Mouse (Mus musculus): ENCODE measurements around the gene Hba-x.
"Not testable (repeated sequence)": the region's sequence is repeated elsewhere in the genome, so short reads cannot be mapped to it uniquely, and the experiment has no call there.

The Hba-x gene

DNA sequence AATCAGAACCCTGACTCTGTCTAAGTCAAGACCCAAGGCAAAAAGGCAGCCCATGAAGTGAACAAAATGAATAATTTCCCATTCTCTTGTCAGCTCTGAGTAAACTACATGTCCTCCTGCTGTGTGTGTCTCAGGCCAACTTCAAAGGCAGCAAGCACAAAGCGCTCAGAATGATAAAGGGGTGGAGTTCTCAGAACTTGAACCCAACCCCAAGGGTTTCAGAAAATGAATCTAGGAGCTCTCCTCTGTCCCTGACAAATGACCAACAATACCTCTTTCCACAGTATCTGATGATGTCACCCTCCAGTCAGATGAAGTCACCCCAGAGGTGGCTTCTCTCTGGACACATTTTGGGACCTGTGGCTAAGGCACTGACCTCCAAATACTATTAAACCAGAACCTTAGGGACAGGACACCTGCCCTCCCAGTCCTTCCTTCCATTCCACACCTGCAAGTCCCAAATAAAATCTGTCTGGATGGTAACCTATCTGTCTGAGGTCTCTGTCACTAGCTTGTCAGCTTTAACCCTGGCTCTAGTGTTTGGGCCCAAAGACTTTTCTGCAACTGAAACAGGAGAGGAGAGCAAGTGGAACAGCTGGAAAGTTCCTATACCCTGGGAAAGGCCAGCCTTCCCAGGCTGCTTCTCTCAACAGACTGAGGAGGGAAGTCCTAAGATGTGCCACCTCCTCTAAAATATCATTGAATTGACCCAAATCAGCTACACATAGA, 5.4 kb downstream of the Hba-x start:
- in situ Hi-C loops (cut with MboI; ENCODE audit: low pct_unique_long_range_greater_than_20kb in 1 of 2, low sequenced_read_pairs in 2 of 2, unreplicated experiment in 1 of 2), result no loop called here

DNA sequence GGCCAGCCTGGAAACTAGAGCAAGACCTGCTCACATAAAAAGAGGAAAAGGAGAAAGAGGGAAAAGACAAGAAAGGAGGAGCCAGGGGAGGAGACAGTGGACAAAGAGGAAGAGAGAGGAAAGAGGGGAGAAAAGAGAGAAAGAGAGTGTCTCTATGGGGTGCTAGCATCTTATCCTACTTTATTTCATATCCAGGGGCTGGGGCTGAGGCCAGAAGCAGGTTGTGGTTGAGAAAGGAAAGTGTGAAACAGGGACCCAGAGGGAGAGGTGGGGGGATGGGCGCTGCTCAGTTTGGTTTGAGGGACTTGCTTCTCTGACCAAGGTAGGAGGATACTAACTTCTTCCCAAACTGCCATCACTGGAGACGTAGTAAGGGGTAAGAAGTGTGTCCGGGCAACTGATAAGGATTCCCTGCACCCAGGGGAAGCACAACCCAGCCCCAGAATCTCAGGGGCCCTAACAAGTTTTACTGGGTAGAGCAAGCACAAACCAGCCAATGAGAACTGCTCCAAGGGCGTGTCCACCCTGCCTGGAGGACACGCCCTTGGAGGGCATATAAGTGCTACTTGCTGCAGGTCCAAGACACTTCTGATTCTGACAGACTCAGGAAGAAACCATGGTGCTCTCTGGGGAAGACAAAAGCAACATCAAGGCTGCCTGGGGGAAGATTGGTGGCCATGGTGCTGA, 7.0 kb downstream of the Hba-x start, which contains the start of gene Hba-a1:
Gene Hba-a1, plus strand, starts transcription at position 421 of the 687 bp plus-strand sequence.
- in situ Hi-C loops (cut with MboI; ENCODE audit: low pct_unique_long_range_greater_than_20kb in 1 of 2, low sequenced_read_pairs in 2 of 2, unreplicated experiment in 1 of 2), result not testable (repeated sequence)

DNA sequence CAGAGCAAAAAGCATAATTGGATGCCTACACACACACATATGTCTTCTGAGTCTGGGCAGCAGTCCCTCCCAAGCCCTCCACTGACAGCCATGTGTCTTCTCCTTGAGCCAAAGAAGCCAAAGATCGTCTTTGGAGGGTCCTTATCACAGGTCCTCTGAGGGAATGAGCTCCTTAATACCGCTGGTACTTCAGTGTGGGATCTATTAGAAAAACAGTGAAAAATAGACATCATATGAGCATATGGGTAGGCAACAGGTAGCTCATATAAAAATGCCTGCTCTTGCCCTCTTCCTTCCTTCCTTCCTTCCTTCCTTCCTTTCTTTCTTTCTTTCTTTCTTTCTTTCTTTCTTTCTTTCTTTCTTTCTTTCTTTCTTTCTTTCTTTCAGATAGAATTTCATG, 8.4 kb downstream of the Hba-x start:
- in situ Hi-C loops (cut with MboI; ENCODE audit: low pct_unique_long_range_greater_than_20kb in 1 of 2, low sequenced_read_pairs in 2 of 2, unreplicated experiment in 1 of 2), result not testable (repeated sequence)

DNA sequence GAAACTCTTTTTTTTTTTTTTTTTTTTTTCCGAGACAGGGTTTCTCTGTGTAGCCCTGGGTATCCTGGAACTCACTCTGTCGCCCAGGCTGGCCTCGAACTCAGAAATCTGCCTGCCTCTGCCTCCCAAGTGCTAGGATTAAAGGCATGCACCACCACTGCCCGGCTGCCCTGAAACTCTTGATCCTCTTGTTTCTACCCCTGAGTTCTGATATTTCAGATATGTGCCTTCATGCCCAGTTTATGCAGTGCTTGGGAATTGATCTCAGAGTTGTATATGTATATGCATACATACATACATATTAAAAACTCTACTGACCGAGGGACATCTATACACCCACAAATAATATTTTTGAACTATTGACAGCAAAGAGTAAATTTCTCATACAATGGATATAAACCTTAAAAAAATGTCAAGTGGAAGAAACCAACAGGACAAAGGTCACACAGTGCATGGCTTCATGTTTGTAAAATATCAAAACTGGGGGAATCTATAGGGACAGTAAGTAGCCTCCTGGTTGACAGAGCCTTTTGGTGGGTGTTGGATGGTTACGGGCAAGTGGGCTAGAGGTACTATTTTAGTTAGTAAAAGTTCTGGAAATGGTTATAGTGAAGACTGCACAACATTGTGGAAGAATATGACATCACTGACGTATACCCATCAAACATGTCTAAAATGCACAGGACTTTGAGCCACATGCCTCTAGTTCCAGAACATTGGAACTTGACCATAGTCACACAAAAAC, 9.0 kb downstream of the Hba-x start:
- in situ Hi-C loops (cut with MboI; ENCODE audit: low pct_unique_long_range_greater_than_20kb in 1 of 2, low sequenced_read_pairs in 2 of 2, unreplicated experiment in 1 of 2), result no loop called here

DNA sequence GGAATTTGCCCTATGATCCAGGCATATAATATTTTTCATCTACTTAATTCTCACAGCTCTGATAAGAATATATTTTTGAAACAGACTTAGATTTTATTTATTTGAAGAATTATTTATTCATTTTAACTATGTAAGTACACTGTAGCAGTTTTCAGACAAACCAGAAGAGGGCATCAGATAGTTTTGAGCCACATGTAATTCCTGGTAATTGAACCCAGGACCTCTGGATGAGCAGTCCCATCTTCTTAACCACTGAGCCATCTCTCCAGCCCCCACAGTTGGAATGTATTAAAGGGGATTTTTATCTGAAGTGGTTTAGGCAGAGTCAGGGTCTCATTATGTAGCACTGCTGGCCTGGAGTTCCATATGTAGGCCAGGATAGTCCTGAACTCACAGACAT, 9.7 kb downstream of the Hba-x start:
- in situ Hi-C loops (cut with MboI; ENCODE audit: low pct_unique_long_range_greater_than_20kb in 1 of 2, low sequenced_read_pairs in 2 of 2, unreplicated experiment in 1 of 2), result not testable (repeated sequence)

DNA sequence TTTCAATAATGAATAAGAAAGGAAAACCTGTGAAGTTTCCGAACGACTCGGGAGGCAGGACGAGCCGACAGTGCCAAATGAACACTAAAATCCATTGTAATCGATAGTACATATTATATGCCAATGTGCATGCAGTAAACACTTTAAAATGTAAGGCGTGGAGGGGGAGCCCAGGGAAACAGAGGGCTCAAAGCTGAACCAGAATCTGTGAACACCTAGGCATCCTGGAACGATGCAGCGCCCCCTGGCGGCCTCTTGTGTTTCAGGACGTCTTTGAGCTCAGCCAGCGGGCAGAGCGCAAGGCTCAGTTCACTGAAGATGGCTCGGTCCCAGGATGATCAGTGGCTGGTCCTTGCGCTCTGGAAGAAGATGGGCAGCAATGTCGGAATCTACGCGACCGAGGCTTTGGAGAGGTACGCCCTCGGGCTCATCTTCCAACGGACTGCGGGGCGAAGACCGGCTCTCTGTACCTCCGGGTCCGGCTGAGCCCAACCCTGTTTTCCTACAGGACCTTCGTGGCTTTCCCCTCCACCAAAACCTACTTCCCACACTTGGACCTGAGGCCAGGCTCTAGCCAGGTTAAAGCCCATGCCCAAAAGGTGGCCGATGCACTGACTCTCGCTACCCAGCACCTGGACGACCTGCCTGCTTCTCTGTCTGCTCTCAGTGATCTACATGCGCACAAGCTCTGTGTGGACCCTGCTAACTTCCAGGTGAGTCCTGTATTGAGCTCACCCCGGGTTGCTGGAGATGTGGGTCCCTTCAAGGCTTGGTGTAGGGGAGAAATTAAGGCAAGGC, 10.7 kb downstream of the Hba-x start, which contains the start of gene Hbq1b:
Gene Hbq1b, plus strand, starts transcription at position 271 of the 798 bp plus-strand sequence.
- in situ Hi-C loops (cut with MboI; ENCODE audit: low pct_unique_long_range_greater_than_20kb in 1 of 2, low sequenced_read_pairs in 2 of 2, unreplicated experiment in 1 of 2), result not testable (repeated sequence)

DNA sequence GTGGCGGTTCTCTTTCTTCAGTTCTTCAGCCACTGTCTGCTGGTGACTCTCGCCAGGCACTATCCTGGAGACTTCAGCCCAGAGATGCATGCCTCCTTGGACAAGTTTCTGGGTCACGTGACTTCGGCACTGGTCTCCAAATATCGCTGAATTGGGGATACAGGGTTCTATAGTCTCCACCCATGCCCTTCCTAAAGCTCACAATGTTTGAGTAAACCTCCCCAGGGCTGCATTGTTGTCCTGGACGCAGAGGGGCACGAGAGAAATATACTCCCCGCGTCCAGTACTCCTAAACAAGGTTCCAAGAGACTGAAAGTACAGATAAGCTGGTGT, 11.3 kb downstream of the Hba-x start:
- in situ Hi-C loops (cut with MboI; ENCODE audit: low pct_unique_long_range_greater_than_20kb in 1 of 2, low sequenced_read_pairs in 2 of 2, unreplicated experiment in 1 of 2), result no loop called here

DNA sequence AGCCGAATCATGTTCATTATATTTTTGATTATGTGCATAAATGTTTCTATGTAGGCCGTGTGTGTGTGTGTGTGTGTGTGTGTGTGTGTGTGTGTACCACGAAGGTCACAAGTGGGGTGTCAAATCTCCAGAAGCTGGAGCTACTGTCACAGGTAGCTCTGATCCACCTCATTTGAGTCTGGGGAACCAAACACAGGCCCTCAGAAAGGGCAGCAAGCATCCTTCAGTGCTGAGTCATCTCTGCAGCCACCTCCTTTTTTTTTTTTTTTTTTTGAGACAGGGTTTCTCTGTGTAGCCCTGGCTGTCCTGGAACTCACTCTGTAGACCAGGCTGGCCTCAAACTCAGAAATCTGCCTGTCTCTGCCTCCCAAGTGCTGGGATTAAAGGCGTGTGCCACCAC, 16.6 kb downstream of the Hba-x start:
- in situ Hi-C loops (cut with MboI; ENCODE audit: low pct_unique_long_range_greater_than_20kb in 1 of 2, low sequenced_read_pairs in 2 of 2, unreplicated experiment in 1 of 2), result not testable (repeated sequence)

DNA sequence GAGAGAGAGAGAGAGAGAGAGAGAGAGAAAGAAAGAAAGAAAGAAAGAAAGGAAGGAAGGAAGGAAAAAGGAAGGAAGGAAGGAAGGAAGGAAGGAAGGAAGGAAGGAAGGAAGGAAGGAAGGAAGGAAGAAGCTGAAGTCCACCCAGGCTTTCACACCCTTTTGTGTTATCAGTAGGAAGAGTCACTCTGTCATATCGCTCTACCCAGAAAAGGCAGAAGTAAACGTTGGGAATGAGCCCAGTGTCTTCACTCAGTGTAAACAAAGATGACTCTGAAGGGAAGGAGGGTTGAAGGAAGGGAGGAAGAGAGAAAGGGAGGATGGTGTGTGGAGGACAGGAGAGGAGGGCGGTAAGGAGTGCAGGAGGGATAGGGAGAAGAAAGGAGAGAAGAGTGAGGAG, 17.3 kb downstream of the Hba-x start:
- in situ Hi-C loops (cut with MboI; ENCODE audit: low pct_unique_long_range_greater_than_20kb in 1 of 2, low sequenced_read_pairs in 2 of 2, unreplicated experiment in 1 of 2), result not testable (repeated sequence)

DNA sequence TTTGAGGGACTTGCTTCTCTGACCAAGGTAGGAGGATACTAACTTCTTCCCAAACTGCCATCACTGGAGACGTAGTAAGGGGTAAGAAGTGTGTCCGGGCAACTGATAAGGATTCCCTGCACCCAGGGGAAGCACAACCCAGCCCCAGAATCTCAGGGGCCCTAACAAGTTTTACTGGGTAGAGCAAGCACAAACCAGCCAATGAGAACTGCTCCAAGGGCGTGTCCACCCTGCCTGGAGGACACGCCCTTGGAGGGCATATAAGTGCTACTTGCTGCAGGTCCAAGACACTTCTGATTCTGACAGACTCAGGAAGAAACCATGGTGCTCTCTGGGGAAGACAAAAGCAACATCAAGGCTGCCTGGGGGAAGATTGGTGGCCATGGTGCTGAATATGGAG, 20.0 kb downstream of the Hba-x start, which contains the start of gene Hba-a2:
Gene Hba-a2, plus strand, starts transcription at position 287 of the 400 bp plus-strand sequence.
- in situ Hi-C loops (cut with MboI; ENCODE audit: low pct_unique_long_range_greater_than_20kb in 1 of 2, low sequenced_read_pairs in 2 of 2, unreplicated experiment in 1 of 2), result not testable (repeated sequence)

DNA sequence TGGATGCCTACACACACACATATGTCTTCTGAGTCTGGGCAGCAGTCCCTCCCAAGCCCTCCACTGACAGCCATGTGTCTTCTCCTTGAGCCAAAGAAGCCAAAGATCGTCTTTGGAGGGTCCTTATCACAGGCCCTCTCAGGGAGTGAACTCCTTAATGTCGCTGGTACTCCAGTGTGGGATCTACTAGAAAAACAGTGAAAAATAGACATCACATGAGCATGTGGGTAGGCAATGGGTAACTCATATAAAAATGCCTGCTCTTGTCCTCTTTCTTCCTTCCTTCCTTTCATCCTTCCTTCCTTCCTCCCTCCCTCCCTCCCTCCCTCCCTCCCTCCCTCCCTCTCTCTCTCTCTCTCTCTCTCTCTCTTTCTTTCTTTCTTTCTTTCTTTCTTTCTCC, 21.2 kb downstream of the Hba-x start:
- in situ Hi-C loops (cut with MboI; ENCODE audit: low pct_unique_long_range_greater_than_20kb in 1 of 2, low sequenced_read_pairs in 2 of 2, unreplicated experiment in 1 of 2), result not testable (repeated sequence)

DNA sequence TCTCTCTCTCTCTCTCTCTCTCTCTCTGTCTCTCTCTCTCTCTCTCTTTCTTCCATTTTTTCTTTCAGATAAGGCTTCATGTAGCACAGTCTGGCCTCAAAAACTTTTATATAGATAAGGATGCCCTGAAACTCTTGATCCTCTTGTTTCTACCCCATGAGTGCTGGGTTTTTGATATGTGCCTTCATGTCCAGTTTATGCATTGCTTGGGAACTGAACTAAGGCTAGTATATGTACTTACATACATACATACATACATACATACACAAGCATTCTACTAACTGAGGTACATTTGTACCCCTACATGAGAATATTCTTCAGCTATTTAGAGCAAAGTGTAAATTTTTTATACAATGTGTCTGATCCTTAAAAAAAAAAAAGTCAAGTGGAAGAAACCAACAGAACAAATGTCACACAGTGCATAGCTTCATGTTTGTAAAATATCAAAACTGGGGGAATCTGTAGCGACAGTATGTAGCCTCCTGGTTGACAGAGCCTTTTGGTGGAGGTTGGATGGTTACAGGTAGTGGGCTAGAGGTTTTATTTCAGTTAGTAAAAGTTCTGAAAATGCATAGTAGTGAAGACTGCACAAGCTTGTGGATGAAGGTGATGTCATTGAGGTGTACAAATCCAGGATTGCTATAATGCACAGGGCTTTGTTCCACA, 21.8 kb downstream of the Hba-x start:
- in situ Hi-C loops (cut with MboI; ENCODE audit: low pct_unique_long_range_greater_than_20kb in 1 of 2, low sequenced_read_pairs in 2 of 2, unreplicated experiment in 1 of 2), result no loop called here

DNA sequence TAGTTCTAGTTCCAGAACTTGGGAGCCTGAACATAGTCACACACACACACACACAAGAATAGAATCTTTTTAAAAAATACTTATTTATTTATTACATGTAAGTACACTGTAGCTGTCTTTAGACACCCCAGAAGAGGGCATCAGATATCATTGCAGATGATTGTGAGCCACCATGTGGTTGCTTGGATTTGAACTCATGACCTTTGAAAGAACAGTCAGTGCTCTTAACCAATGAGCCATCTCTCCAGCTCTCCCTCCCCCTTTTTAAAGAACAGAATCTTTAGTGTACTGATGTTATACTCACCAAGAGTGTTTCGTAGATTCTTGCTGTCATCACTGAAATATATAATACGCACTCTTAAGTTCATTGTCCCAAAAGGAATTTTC, 22.3 kb downstream of the Hba-x start:
- in situ Hi-C loops (cut with MboI; ENCODE audit: low pct_unique_long_range_greater_than_20kb in 1 of 2, low sequenced_read_pairs in 2 of 2, unreplicated experiment in 1 of 2), result no loop called here

DNA sequence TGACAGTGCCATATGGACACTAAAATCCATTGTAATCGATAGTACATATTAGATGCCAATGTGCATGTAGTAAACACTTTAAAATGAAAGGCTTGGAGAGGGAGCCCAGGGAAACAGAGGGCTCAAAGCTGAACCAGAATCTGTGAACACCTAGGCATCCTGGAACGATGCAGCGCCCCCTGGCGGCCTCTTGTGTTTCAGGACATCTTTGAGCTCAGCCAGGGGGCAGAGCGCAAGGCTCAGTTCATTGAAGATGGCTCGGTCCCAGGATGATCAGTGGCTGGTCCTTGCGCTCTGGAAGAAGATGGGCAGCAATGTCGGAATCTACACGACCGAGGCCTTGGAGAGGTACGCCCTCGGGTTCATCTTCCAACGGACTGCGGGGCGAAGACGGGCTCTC, 23.7 kb downstream of the Hba-x start, which contains the start of gene Hbq1a:
Gene Hbq1a, plus strand, starts transcription at position 205 of the 400 bp plus-strand sequence.
- in situ Hi-C loops (cut with MboI; ENCODE audit: low pct_unique_long_range_greater_than_20kb in 1 of 2, low sequenced_read_pairs in 2 of 2, unreplicated experiment in 1 of 2), result not testable (repeated sequence)

DNA sequence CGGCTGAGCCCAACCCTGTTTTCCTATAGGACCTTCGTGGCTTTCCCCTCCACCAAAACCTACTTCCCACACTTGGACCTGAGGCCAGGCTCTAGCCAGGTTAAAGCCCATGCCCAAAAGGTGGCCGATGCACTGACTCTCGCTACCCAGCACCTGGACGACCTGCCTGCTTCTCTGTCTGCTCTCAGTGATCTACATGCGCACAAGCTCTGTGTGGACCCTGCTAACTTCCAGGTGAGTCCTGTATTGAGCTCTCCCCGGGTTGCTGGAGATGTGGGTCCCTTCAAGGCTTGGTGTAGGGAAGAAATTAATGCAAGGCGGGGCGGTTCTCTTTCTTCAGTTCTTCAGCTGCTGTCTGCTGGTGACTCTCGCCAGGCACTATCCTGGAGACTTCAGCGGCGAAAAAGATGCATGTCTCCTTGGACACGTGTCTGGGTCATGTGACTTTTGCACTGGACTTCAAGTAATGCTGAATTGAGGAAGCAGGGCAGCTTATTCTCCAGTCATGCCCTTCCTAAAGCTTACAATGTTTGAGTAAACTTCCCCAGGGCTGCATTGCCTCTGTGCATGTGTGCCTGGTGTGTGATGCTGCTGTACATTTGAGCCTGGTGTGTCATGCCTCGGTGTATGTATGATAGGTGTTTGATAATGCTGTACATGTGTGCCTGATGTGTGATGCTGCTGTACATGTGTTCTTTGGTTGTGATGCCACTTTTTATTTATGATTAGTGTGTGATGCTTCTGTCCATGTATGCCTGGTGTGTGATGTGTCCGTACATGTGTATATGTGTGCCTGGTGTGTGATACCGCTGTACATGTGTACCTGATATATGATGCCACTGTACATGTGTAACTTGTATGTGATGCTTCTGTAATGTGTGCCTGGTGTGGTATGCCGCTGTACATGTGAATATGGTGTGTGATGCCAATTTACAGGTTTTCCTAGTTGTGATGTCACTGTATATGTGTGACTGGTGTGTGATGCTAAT, 24.4 kb downstream of the Hba-x start:
- in situ Hi-C loops (cut with MboI; ENCODE audit: low pct_unique_long_range_greater_than_20kb in 1 of 2, low sequenced_read_pairs in 2 of 2, unreplicated experiment in 1 of 2), result no loop called here

DNA sequence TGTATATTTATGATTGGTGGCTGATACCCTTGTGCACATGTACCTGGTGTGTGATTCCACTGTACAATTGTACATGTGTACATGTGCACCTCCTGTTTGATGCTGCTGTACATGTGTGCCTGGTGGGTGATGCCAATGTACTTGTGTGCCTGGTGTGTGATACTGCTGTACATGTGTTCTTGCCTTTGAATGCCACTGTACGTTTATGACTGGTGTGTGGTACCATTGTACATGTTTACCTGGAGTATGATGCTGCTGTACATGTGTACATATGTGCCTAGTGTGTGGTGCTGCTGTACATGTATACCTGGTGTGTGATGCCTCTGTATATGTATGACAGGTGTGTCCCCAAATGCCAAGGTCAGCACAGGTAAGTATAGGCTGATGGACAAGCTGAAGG, 25.3 kb downstream of the Hba-x start:
- in situ Hi-C loops (cut with MboI; ENCODE audit: low pct_unique_long_range_greater_than_20kb in 1 of 2, low sequenced_read_pairs in 2 of 2, unreplicated experiment in 1 of 2), result no loop called here

DNA sequence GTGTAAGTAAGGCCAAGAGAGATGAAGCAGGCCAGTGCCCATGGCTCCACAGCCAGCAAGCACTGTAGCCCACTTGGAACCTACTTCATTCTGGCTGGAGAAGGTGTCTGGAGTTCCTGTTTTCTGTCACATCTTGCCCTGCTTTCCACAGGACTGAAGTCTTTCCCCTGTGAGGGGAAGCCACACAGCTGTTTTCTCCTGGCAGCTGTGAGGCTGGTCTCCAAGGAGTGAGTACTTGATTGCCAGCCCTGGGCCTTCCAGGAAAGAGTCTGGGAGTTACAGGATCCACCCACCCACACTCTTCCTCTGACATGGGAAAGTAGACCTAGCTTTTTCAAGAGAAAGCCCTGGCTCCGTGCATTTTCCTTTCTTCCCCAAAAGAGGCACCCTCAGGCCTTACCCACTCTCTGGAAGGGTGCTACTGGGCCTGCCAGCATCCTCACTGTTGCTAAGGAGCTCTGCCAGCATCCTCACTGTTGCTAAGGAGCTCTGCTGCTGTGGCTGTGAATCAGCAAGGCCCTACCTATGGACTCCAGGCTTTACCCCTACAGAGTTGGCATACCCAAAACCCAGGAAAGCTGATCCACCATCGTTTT, 26.7 kb downstream of the Hba-x start:
- in situ Hi-C loops (cut with MboI; ENCODE audit: low pct_unique_long_range_greater_than_20kb in 1 of 2, low sequenced_read_pairs in 2 of 2, unreplicated experiment in 1 of 2), result no loop called here

All from mouse embryonic stem cell (cell line).